ENCODE assay signal across 26 mouse cellular contexts in the genomic region with DNA sequence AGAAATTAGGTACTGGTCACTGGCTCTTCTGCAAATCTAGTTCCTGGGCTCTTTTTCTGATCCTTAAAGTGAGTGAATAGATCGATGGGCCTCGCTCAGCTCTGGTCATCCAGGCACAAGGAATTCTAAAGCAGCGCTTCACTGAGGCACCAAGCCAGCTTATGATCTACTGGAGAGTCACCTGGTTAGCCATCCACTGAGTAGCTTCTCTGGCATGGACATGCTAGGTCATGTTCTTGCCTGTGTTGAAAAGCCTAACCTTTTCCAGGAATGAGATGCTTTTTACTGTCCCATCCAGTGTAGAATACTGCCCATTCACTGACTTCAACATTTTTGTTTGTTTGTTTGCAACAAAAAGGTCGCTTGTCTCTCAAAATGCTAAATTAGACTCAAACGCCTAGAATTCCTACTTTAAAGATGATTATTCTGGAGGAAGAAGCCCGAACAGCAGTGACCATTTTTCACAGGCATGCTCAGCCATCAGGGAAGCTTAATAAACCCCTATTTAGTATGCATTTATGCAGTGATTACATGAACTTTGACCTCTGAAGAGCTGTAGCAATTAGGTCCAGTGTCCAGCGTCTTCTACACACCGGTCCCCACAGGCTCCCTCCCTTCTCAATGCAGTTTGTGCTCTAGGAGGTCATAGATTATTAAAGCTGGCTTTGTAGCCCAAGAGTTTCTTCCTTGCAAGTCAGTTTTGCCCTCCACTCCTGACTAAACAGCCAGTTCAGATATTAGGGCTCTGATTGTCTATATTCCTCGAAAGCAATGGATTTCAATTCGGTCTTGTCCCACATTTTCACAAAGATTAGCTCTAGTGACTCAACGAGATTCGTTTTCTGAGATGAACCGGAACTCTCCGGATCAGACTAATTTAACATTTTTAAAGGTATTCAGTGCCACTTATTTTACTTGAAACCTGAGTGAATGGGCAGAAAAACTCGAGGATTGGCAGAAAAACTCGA. TPM values are rescaled to one million over a fixed set of nuclear protein-coding genes. Genes with fewer than 3 reads are reported as not detected.
DNase-seq lines count a peak whose midpoint lies in the region; ATAC-seq and TF ChIP-seq lines count a peak whose summit lies in the region.
"Had no signal": no experiment of that assay in that cellular context is flagged by ENCODE, and none has a peak within 500 bp of the region (broad histone marks: within the 10 kb centered on the region; RNA-seq: fewer than 3 reads in every experiment).

No protein-coding gene starts in this region.

- no peak overlapping the region for H3K27ac ChIP-seq in cerebellum, adult 2 months (ENCODE audit: insufficient read depth, low read length)
- no peak overlapping the region for H3K27ac ChIP-seq in hindbrain, embryonic 14.5 days
- H3K27ac ChIP-seq in hindbrain, embryonic 12.5 days: no peak overlapping the region
- H3K27ac ChIP-seq in stomach, embryonic 16.5 days (ENCODE audit: low read length): no peak overlapping the region
- H3K27ac ChIP-seq in stomach, postnatal 0 days (replicated peaks): no peak overlapping the region
- H3K27ac ChIP-seq: embryonic facial prominence, embryonic 13.5 days; forebrain, embryonic 13.5 days; gastrocnemius, adult 2 months; limb, embryonic 15.5 days; liver, embryonic 14.5 days; lung, embryonic 15.5 days; macrophage had no signal

- no peaks in the 10 kb centered on the region for H3K9me3 ChIP-seq in hindbrain, embryonic 14.5 days (ENCODE audit: control insufficient read depth, low read length)
- H3K9me3 ChIP-seq in hindbrain, embryonic 12.5 days (replicated peaks): no peaks in the 10 kb centered on the region
- no peaks in the 10 kb centered on the region for H3K9me3 ChIP-seq in stomach, embryonic 16.5 days (replicated peaks; ENCODE audit: control insufficient read depth, low read length)
- no peaks in the 10 kb centered on the region for H3K9me3 ChIP-seq in stomach, postnatal 0 days (ENCODE audit: control insufficient read depth, low read length)
- H3K9me3 ChIP-seq: limb, embryonic 15.5 days; lung, embryonic 15.5 days had no signal

- no peak overlapping the region for H3K4me2 ChIP-seq in hindbrain, embryonic 14.5 days (replicated peaks)
- no peak overlapping the region for H3K4me2 ChIP-seq in hindbrain, embryonic 12.5 days (replicated peaks)
- no peak overlapping the region for H3K4me2 ChIP-seq in stomach, embryonic 16.5 days (ENCODE audit: low read depth, low read length)
- H3K4me2 ChIP-seq in stomach, postnatal 0 days (replicated peaks; ENCODE audit: low read depth): no peak overlapping the region
- H3K4me2 ChIP-seq: embryonic facial prominence, embryonic 13.5 days; forebrain, embryonic 13.5 days; heart, embryonic 11.5 days; limb, embryonic 15.5 days; lung, embryonic 15.5 days had no signal

- TF ChIP-seq CTCF in cerebellum, adult 2 months (IDR thresholded peaks at IDR 0.05; ENCODE audit: borderline replicate concordance, insufficient read depth, low read depth, low read length): no peak
- TF ChIP-seq CTCF in stomach, postnatal 0 days (IDR thresholded peaks at IDR 0.05; ENCODE audit: low read depth): no peak

- DNase-seq in cerebellum, postnatal 10 days: peak; percentile 12 to 38
- no peak for DNase-seq in cerebellum, adult 2 months
- DNase-seq in hindbrain, embryonic 14.5 days (ENCODE audit: low spot score): peak; percentile 32
- DNase-seq in stomach, postnatal 0 days (ENCODE audit: low spot score): no peak
- no peak for DNase-seq in testis, postnatal 10 days (ENCODE audit: low spot score)
- no peak for DNase-seq in thymus, postnatal 36 days
- DNase-seq: adrenal gland, postnatal 10 days; cerebellum, adult 8-10 months; gastrocnemius, adult 2 months; right cerebral cortex, adult 18-20 months; right cerebral cortex, postnatal 4 days; thymus, adult 2 months had no signal

- no peaks in the 10 kb centered on the region for H3K4me1 ChIP-seq in cerebellum, adult 2 months (ENCODE audit: control insufficient read depth, insufficient read depth, low read length)
- H3K4me1 ChIP-seq in hindbrain, embryonic 14.5 days (replicated peaks; ENCODE audit: control insufficient read depth, insufficient read depth, low read length): no peaks in the 10 kb centered on the region
- 0 out of 2 replicates have a peak, but pooled peaks cover 2% of the 10 kb centered on the region for H3K4me1 ChIP-seq in hindbrain, embryonic 12.5 days
- peaks cover 4% of the 10 kb centered on the region for H3K4me1 ChIP-seq in stomach, embryonic 16.5 days (ENCODE audit: control insufficient read depth, insufficient read depth, low read length)
- no peaks in the 10 kb centered on the region for H3K4me1 ChIP-seq in stomach, postnatal 0 days (replicated peaks; ENCODE audit: control insufficient read depth, insufficient read depth)
- H3K4me1 ChIP-seq: forebrain, embryonic 13.5 days had no signal

- WGBS in cerebellum, adult 2 months: 9% methylated on average over 16 of the region's 16 CpGs
- 8% methylated on average over 16 of the region's 16 CpGs for WGBS in hindbrain, embryonic 14.5 days
- WGBS in hindbrain, embryonic 12.5 days: 6% methylated on average over 16 of the region's 16 CpGs
- 46% methylated on average over 16 of the region's 16 CpGs for WGBS in stomach, embryonic 16.5 days
- 49% methylated on average over 16 of the region's 16 CpGs for WGBS in stomach, postnatal 0 days

- peaks cover 6% of the 10 kb centered on the region; the same call in 1 of the 2 replicates for H3K27me3 ChIP-seq in cerebellum, adult 2 months (ENCODE audit: control insufficient read depth, insufficient read depth, low read length)
- H3K27me3 ChIP-seq in hindbrain, embryonic 14.5 days (ENCODE audit: control insufficient read depth, insufficient read depth, low read length): peaks cover 85% of the 10 kb centered on the region
- H3K27me3 ChIP-seq in hindbrain, embryonic 12.5 days: peaks cover 82% of the 10 kb centered on the region
- peaks cover 20% of the 10 kb centered on the region for H3K27me3 ChIP-seq in stomach, embryonic 16.5 days (ENCODE audit: control insufficient read depth, insufficient read depth, low read length)
- H3K27me3 ChIP-seq in stomach, postnatal 0 days (ENCODE audit: control insufficient read depth, insufficient read depth, low read length): 0 out of 2 replicates have a peak, but pooled peaks cover 2% of the 10 kb centered on the region

- ATAC-seq in hindbrain, embryonic 14.5 days (ENCODE audit: low FRiP score): no peak
- ATAC-seq in hindbrain, embryonic 12.5 days (ENCODE audit: low FRiP score): no peak
- ATAC-seq in stomach, embryonic 16.5 days (ENCODE audit: insufficient read depth, low FRiP score): no peak
- ATAC-seq in stomach, postnatal 0 days (ENCODE audit: low FRiP score, low TSS enrichment): no peak
- ATAC-seq: activated CD4-positive, CD25-positive, alpha-beta regulatory T cell, adult 4 months; forebrain, embryonic 13.5 days; intestine, postnatal 0 days had no signal

- H3K9ac ChIP-seq in hindbrain, embryonic 14.5 days: no peak overlapping the region
- H3K9ac ChIP-seq in hindbrain, embryonic 12.5 days: no peak overlapping the region
- 0 out of 2 replicates have a peak overlapping the region, but pooled peaks have one; percentile 24 for H3K9ac ChIP-seq in stomach, embryonic 16.5 days (ENCODE audit: low read length)
- no peak overlapping the region for H3K9ac ChIP-seq in stomach, postnatal 0 days (ENCODE audit: low read length)
- H3K9ac ChIP-seq: embryonic facial prominence, embryonic 13.5 days; forebrain, embryonic 13.5 days; limb, embryonic 15.5 days; liver, embryonic 14.5 days; lung, embryonic 15.5 days had no signal

- no peak for TF ChIP-seq POLR2A in cerebellum, adult 2 months (IDR thresholded peaks at IDR 0.05; ENCODE audit: borderline replicate concordance, insufficient read depth, low read length)

- H3K4me3 ChIP-seq in cerebellum, adult 2 months (replicated peaks; ENCODE audit: insufficient read depth, low read depth, low read length): no peak overlapping the region
- no peak overlapping the region for H3K4me3 ChIP-seq in hindbrain, embryonic 14.5 days (replicated peaks; ENCODE audit: low read length)
- H3K4me3 ChIP-seq in hindbrain, embryonic 12.5 days: no peak overlapping the region
- H3K4me3 ChIP-seq in stomach, embryonic 16.5 days (replicated peaks; ENCODE audit: low read length): no peak overlapping the region
- no peak overlapping the region for H3K4me3 ChIP-seq in stomach, postnatal 0 days (ENCODE audit: low read depth, low read length)
- H3K4me3 ChIP-seq: embryonic facial prominence, embryonic 13.5 days; erythroblast, embryonic 14.5 days; forebrain, embryonic 13.5 days; gastrocnemius, adult 2 months; limb, embryonic 15.5 days; lung, embryonic 15.5 days had no signal

- no peak for TF ChIP-seq EP300 in stomach, postnatal 0 days (optimal IDR thresholded peaks at IDR 0.05)

- no peaks in the 10 kb centered on the region for H3K36me3 ChIP-seq in hindbrain, embryonic 14.5 days (replicated peaks; ENCODE audit: control insufficient read depth, insufficient read depth)
- H3K36me3 ChIP-seq in hindbrain, embryonic 12.5 days: no peaks in the 10 kb centered on the region
- no peaks in the 10 kb centered on the region for H3K36me3 ChIP-seq in stomach, embryonic 16.5 days (ENCODE audit: control insufficient read depth, insufficient read depth, low read length)
- no peaks in the 10 kb centered on the region for H3K36me3 ChIP-seq in stomach, postnatal 0 days (ENCODE audit: control insufficient read depth, insufficient read depth, low read length)
- H3K36me3 ChIP-seq: embryonic facial prominence, embryonic 13.5 days; limb, embryonic 15.5 days; lung, embryonic 15.5 days had no signal

RNA-seq across cellular contexts. Expression of a gene that starts 5.6 kb away (rescaled TPM):
- polyA plus RNA-seq in cerebellum, adult 2 months (2012; rRNA removed): 0.65 and 0.80 TPM in 2 replicates
- 2.6 and 3.0 TPM in 2 replicates for polyA plus RNA-seq in hindbrain, embryonic 14.5 days (2014; fragmentation: Nextera tagmentation; extraction: Ambion mirVana)
- 2.1 and 3.2 TPM in 2 replicates for polyA plus RNA-seq in hindbrain, embryonic 12.5 days (2016; fragmentation: Nextera tagmentation; extraction: Ambion mirVana)
- polyA plus RNA-seq in stomach, embryonic 16.5 days (2015; fragmentation: Nextera tagmentation; extraction: Ambion mirVana): 1.4 and 1.5 TPM in 2 replicates
- polyA plus RNA-seq in stomach, postnatal 0 days (2015; fragmentation: Nextera tagmentation; extraction: Ambion mirVana): 0.35 and 0.56 TPM in 2 replicates
- polyA plus RNA-seq: activated CD4-positive, CD25-positive, alpha-beta regulatory T cell, adult 4 months; erythroblast, embryonic 14.5 days; forebrain, embryonic 13.5 days; midbrain, postnatal 0 days had no signal

RNA-seq across cellular contexts. Expression of a gene that starts 12.1 kb away (rescaled TPM):
- 1.8 and 2.8 TPM in 2 replicates for polyA plus RNA-seq in cerebellum, adult 2 months (2012; rRNA removed)
- 27.6 and 35.1 TPM in 2 replicates for polyA plus RNA-seq in hindbrain, embryonic 14.5 days (2014; fragmentation: Nextera tagmentation; extraction: Ambion mirVana)
- 52.2 and 70.1 TPM in 2 replicates for polyA plus RNA-seq in hindbrain, embryonic 12.5 days (2016; fragmentation: Nextera tagmentation; extraction: Ambion mirVana)
- 7.4 and 8.5 TPM in 2 replicates for polyA plus RNA-seq in stomach, embryonic 16.5 days (2015; fragmentation: Nextera tagmentation; extraction: Ambion mirVana)
- polyA plus RNA-seq in stomach, postnatal 0 days (2015; fragmentation: Nextera tagmentation; extraction: Ambion mirVana): 5.1 and 5.3 TPM in 2 replicates
- polyA plus RNA-seq: activated CD4-positive, CD25-positive, alpha-beta regulatory T cell, adult 4 months; erythroblast, embryonic 14.5 days; forebrain, embryonic 13.5 days; frontal cortex, adult 2 months; macrophage; midbrain, postnatal 0 days had no signal

RNA-seq across cellular contexts. Expression of a gene that starts 24.8 kb away (rescaled TPM):
- polyA plus RNA-seq in cerebellum, adult 2 months (2012; rRNA removed): 0.16 and 0.18 TPM in 2 replicates
- polyA plus RNA-seq in hindbrain, embryonic 14.5 days (2014; fragmentation: Nextera tagmentation; extraction: Ambion mirVana): 4.1 and 5.0 TPM in 2 replicates
- polyA plus RNA-seq in hindbrain, embryonic 12.5 days (2016; fragmentation: Nextera tagmentation; extraction: Ambion mirVana): 5.6 and 6.9 TPM in 2 replicates
- 2.1 and 2.6 TPM in 2 replicates for polyA plus RNA-seq in stomach, embryonic 16.5 days (2015; fragmentation: Nextera tagmentation; extraction: Ambion mirVana)
- 0.90 and 0.99 TPM in 2 replicates for polyA plus RNA-seq in stomach, postnatal 0 days (2015; fragmentation: Nextera tagmentation; extraction: Ambion mirVana)
- polyA plus RNA-seq: activated CD4-positive, CD25-positive, alpha-beta regulatory T cell, adult 4 months; erythroblast, embryonic 14.5 days; forebrain, embryonic 13.5 days; frontal cortex, adult 2 months; macrophage; midbrain, postnatal 0 days had no signal

RNA-seq across cellular contexts. Expression of a gene that starts 39.0 kb away (rescaled TPM):
- polyA plus RNA-seq in cerebellum, adult 2 months (2012; rRNA removed): 4.1 and 5.1 TPM in 2 replicates
- polyA plus RNA-seq in hindbrain, embryonic 14.5 days (2014; fragmentation: Nextera tagmentation; extraction: Ambion mirVana): 19.7 and 22.5 TPM in 2 replicates
- 6.9 and 12.5 TPM in 2 replicates for polyA plus RNA-seq in hindbrain, embryonic 12.5 days (2016; fragmentation: Nextera tagmentation; extraction: Ambion mirVana)
- 2.5 and 2.8 TPM in 2 replicates for polyA plus RNA-seq in stomach, embryonic 16.5 days (2015; fragmentation: Nextera tagmentation; extraction: Ambion mirVana)
- 2.5 and 2.6 TPM in 2 replicates for polyA plus RNA-seq in stomach, postnatal 0 days (2015; fragmentation: Nextera tagmentation; extraction: Ambion mirVana)
- polyA plus RNA-seq: activated CD4-positive, CD25-positive, alpha-beta regulatory T cell, adult 4 months; erythroblast, embryonic 14.5 days; forebrain, embryonic 13.5 days; frontal cortex, adult 2 months; midbrain, postnatal 0 days had no signal

RNA-seq across cellular contexts. Expression of a gene that starts 51.9 kb away (rescaled TPM):
- 4.6 and 6.0 TPM in 2 replicates for polyA plus RNA-seq in cerebellum, adult 2 months (2012; rRNA removed)
- polyA plus RNA-seq in hindbrain, embryonic 14.5 days (2014; fragmentation: Nextera tagmentation; extraction: Ambion mirVana): 175 and 180 TPM in 2 replicates
- 53.4 and 82.9 TPM in 2 replicates for polyA plus RNA-seq in hindbrain, embryonic 12.5 days (2016; fragmentation: Nextera tagmentation; extraction: Ambion mirVana)
- 8.8 and 11.0 TPM in 2 replicates for polyA plus RNA-seq in stomach, embryonic 16.5 days (2015; fragmentation: Nextera tagmentation; extraction: Ambion mirVana)
- 8.4 and 8.9 TPM in 2 replicates for polyA plus RNA-seq in stomach, postnatal 0 days (2015; fragmentation: Nextera tagmentation; extraction: Ambion mirVana)
- polyA plus RNA-seq: activated CD4-positive, CD25-positive, alpha-beta regulatory T cell, adult 4 months; erythroblast, embryonic 14.5 days; forebrain, embryonic 13.5 days; frontal cortex, adult 2 months; midbrain, postnatal 0 days had no signal

Comparison
In these comparisons a context has a peak if more than half of its experiments do, and no peak if none do; other contexts are left out.
1. DNase-seq: peak in cerebellum, postnatal 10 days (2 of 2) and hindbrain, embryonic 14.5 days (single experiment); none in cerebellum, adult 2 months (0 of 2), stomach, postnatal 0 days (single experiment), testis, postnatal 10 days (single experiment) and thymus, postnatal 36 days (0 of 2).